Mouse (Mus musculus): Measurements from ENCODE around the gene Spg7.

DNA sequence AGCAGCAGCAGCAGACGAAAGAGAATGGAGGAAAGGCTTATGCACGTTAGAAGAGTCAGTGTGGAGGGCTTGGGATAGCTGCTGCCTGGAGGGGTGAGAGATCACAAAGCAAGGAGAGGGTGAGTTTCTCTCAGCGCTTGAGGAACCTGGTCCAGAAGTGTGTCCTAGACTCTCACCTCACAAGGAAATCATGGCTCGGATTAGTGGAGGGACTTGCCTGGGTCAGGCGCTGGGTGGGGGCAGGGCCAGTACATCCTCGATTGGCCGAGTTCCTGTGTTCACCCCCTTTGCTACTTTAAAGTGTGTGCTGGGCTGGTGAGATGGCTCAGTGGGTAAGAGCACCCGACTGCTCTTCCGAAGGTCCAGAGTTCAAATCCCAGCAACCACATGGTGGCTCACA lies 73.1 kb downstream of the Spg7 start:
- TF ChIP-seq GATA1 (IDR thresholded peaks at IDR 0.05; ENCODE audit: borderline replicate concordance, low read length) (no peak), FLI1 (IDR thresholded peaks at IDR 0.05; ENCODE audit: low read length) (no peak)

Measured in megakaryocyte, embryonic 14.5 days (primary cell).